Mouse (Mus musculus) CH12.LX (cell line): Measurements from ENCODE around the gene Dlgap1. TPM values are rescaled to one million over a fixed set of nuclear protein-coding genes. Genes with fewer than 3 reads are reported as not detected.

Source experiments
- DNase-seq: peaks from one replicate; pipeline ENCODE4 v3.0.0-alpha.2; 2013; ENCODE audit errors: extremely low read depth
- H3K27ac ChIP-seq: 2 replicates; pipeline ENCODE4 v1.5.1; 2012; ENCODE audit warnings: low read depth, mild to moderate bottlenecking, control low read depth, moderate library complexity; ENCODE audit not compliant: insufficient read depth
- H3K27me3 ChIP-seq: replicated peaks from 2 replicates; pipeline ENCODE3; 2012; ENCODE audit warnings: inconsistent platforms
- H3K36me3 ChIP-seq, 2 experiments: replicated peaks in 1 of 2; 2 replicates each; pipeline versions ENCODE3 to v1.6.1; 2012; ENCODE audit warnings: inconsistent platforms in 1 of 2, low read length in 1 of 2, mild to moderate bottlenecking in 1 of 2, mixed read lengths in 1 of 2, moderate library complexity in 1 of 2; ENCODE audit not compliant: control insufficient read depth in 1 of 2, insufficient read depth in 1 of 2
- H3K4me1 ChIP-seq, 2 experiments: 2 replicates each; pipeline ENCODE4 v1.6.1; 2012; ENCODE audit warnings: inconsistent platforms in 1 of 2, moderate library complexity in 1 of 2; ENCODE audit not compliant: insufficient read depth in 2 of 2, control insufficient read depth in 1 of 2
- H3K4me2 ChIP-seq: 2 replicates; pipeline ENCODE4 v1.6.1; 2012; ENCODE audit warnings: low read depth, mild to moderate bottlenecking, control low read depth; ENCODE audit not compliant: poor library complexity, insufficient read depth, severe bottlenecking
- H3K4me3 ChIP-seq, 3 experiments: fragments of 150-350 bp in 1 of 3; sonication (generic) in 1 of 3; replicated peaks in 1 of 3; 2 replicates each; pipeline versions ENCODE3 to v1.5.1; 2011 to 2012; ENCODE audit warnings: low read depth in 2 of 3, low read length in 2 of 3, mild to moderate bottlenecking in 2 of 3, moderate library complexity in 2 of 3, control low read depth in 1 of 3, improper control_type of control experiment in 1 of 3, inconsistent platforms in 1 of 3, mixed read lengths in 1 of 3; ENCODE audit not compliant: poor library complexity in 1 of 3
- H3K79me2 ChIP-seq: replicated peaks from 2 replicates; pipeline ENCODE4 v1.6.1; 2012; ENCODE audit warnings: mild to moderate bottlenecking, moderate library complexity; ENCODE audit not compliant: control insufficient read depth, poor library complexity, insufficient read depth, severe bottlenecking; ENCODE audit errors: extremely low read depth
- H3K9ac ChIP-seq: 2 replicates; pipeline ENCODE4 v1.6.1; 2012; ENCODE audit warnings: low read depth, mild to moderate bottlenecking, control low read depth, moderate library complexity; ENCODE audit not compliant: insufficient read depth
- H3K9me3 ChIP-seq: replicated peaks from 2 replicates; pipeline ENCODE3; 2012; ENCODE audit warnings: low read length, inconsistent platforms, mixed read lengths
- BHLHE40 ChIP-seq: IDR thresholded peaks from 2 replicates; pipeline ENCODE4 v1.6.1; 2011; ENCODE audit warnings: mild to moderate bottlenecking, low read depth, low read length, improper control_type of control experiment
- CHD1 ChIP-seq: IDR thresholded peaks from 2 replicates; pipeline ENCODE4 v1.6.1; 2012; ENCODE audit warnings: low read depth, low read length, improper control_type of control experiment, inconsistent platforms
- CHD2 ChIP-seq: IDR thresholded peaks from 2 replicates; pipeline ENCODE4 v1.6.1; 2011; ENCODE audit warnings: low read length, improper control_type of control experiment
- CTCF ChIP-seq, 2 experiments: IDR thresholded peaks in 1 of 2; conservative IDR thresholded peaks in 1 of 2; 2 replicates each; pipeline ENCODE4 v1.5.1; 2011 to 2012; ENCODE audit warnings: low read depth in 2 of 2, low read length in 2 of 2, improper control_type of control experiment in 1 of 2, inconsistent platforms in 1 of 2, mild to moderate bottlenecking in 1 of 2, moderate library complexity in 1 of 2
- ELF1 ChIP-seq: IDR thresholded peaks from 2 replicates; pipeline ENCODE4 v1.6.1; 2014; ENCODE audit warnings: low read depth, mild to moderate bottlenecking, inconsistent platforms, low read length, improper control_type of control experiment
- ETS1 ChIP-seq: conservative IDR thresholded peaks from 2 replicates; pipeline ENCODE4 v1.6.1; 2012; ENCODE audit warnings: low read depth, mild to moderate bottlenecking, inconsistent platforms, low read length, improper control_type of control experiment, moderate library complexity
- JUND ChIP-seq: conservative IDR thresholded peaks from 2 replicates; pipeline ENCODE4 v1.6.1; 2011; ENCODE audit warnings: low read depth, low read length, improper control_type of control experiment
- KAT2A ChIP-seq: IDR thresholded peaks from 2 replicates; pipeline ENCODE4 v1.6.1; 2012; ENCODE audit warnings: low read length, improper control_type of control experiment, inconsistent platforms; ENCODE audit not compliant: insufficient replicate concordance
- MAX ChIP-seq: IDR thresholded peaks from 2 replicates; pipeline ENCODE4 v1.6.1; 2011; ENCODE audit warnings: low read length, improper control_type of control experiment
- MAZ ChIP-seq: IDR thresholded peaks from 2 replicates; pipeline ENCODE4 v1.6.1; 2012; ENCODE audit warnings: low read depth, mild to moderate bottlenecking, inconsistent platforms, low read length, improper control_type of control experiment, moderate library complexity
- MXI1 ChIP-seq: IDR thresholded peaks from 2 replicates; pipeline ENCODE4 v1.6.1; 2011; ENCODE audit warnings: mild to moderate bottlenecking, low read depth, low read length, improper control_type of control experiment
- MYC ChIP-seq: IDR thresholded peaks from 2 replicates; pipeline ENCODE4 v1.6.1; 2011; ENCODE audit warnings: low read depth, mild to moderate bottlenecking, improper control_type of control experiment, low read length
- NRF1 ChIP-seq: IDR thresholded peaks from 2 replicates; pipeline ENCODE4 v1.6.1; 2014; ENCODE audit warnings: low read depth, mild to moderate bottlenecking, inconsistent platforms, low read length, improper control_type of control experiment, moderate library complexity
- POLR2A ChIP-seq: IDR thresholded peaks from 2 replicates; pipeline ENCODE4 v1.6.1; 2011; ENCODE audit warnings: low read depth, mild to moderate bottlenecking, improper control_type of control experiment, low read length
- RCOR1 ChIP-seq: conservative IDR thresholded peaks from 2 replicates; pipeline ENCODE4 v1.6.1; 2012; ENCODE audit warnings: low read depth, mild to moderate bottlenecking, inconsistent platforms, low read length, improper control_type of control experiment
- SIN3A ChIP-seq: IDR thresholded peaks from 2 replicates; pipeline ENCODE4 v1.6.1; 2012; ENCODE audit warnings: low read length, improper control_type of control experiment, inconsistent platforms
- SMC3 ChIP-seq: IDR thresholded peaks from 2 replicates; pipeline ENCODE4 v1.6.1; 2011; ENCODE audit warnings: low read depth, low read length, improper control_type of control experiment
- TCF12 ChIP-seq: IDR thresholded peaks from 2 replicates; pipeline ENCODE4 v1.6.1; 2014; ENCODE audit warnings: low read depth, mild to moderate bottlenecking, inconsistent platforms, low read length, improper control_type of control experiment
- USF2 ChIP-seq: conservative IDR thresholded peaks from 2 replicates; pipeline ENCODE4 v1.6.1; 2011; ENCODE audit warnings: low read depth, low read length, improper control_type of control experiment
- ZC3H11A ChIP-seq: IDR thresholded peaks from 2 replicates; pipeline ENCODE4 v1.6.1; 2012; ENCODE audit warnings: low read depth, mild to moderate bottlenecking, inconsistent platforms, low read length, improper control_type of control experiment
- ZKSCAN1 ChIP-seq: IDR thresholded peaks from 2 replicates; pipeline ENCODE4 v1.6.1; 2012; ENCODE audit warnings: low read depth, inconsistent platforms, low read length, improper control_type of control experiment, borderline replicate concordance
- ZNF384 ChIP-seq: IDR thresholded peaks from 2 replicates; pipeline ENCODE4 v1.6.1; 2012; ENCODE audit warnings: low read depth, low read length, improper control_type of control experiment, inconsistent platforms
- dilution Hi-C: fragments of 300-500 bp; cut with MboI; formaldehyde crosslinking; loops from 2 replicates; pipeline ENCODE4 v1.14.3; 2020; ENCODE audit warnings: low sequenced_read_pairs; ENCODE audit not compliant: extremely low pct_unique_long_range_greater_than_20kb, extremely low pct_ligation_motif_present
- in situ Hi-C: fragments of 300-500 bp; cut with MboI; formaldehyde crosslinking; loops from 3 replicates; pipeline ENCODE4 v1.14.3; 2019; ENCODE audit warnings: low sequenced_read_pairs, low pct_ligation_motif_present, low pct_unique_long_range_greater_than_20kb, mixed read lengths
- polyA plus RNA-seq: library from polyadenylated mRNA; unstranded; fragments of >175 nt; gene quantifications from 2 replicates; pipeline ENCODE4 v1.2.1, GENCODE M21; 2012; ENCODE audit warnings: low read depth; ENCODE audit not compliant: insufficient read length
- total RNA-seq, 2 experiments: library from RNA; depleted of rRNA; stranded (reverse); fragments of 300-350 nt in 1 of 2; fragments of >200 nt in 1 of 2; gene quantifications; 2 replicates each; pipeline ENCODE4 v1.2.3; 2012 to 2014

The Dlgap1 gene
- total and polyA plus RNA-seq, 3 experiments: 0.51 to 2.7 (median 1.2) TPM

GRCm38 (mm10) chr17:70321976-70322375 is 353.1 kb downstream of the Dlgap1 start:
- H3K4me2 ChIP-seq: no peak overlapping the region
- DNase-seq: no peak
- peaks cover 37% of the 10 kb centered on the region for H3K9me3 ChIP-seq
- H3K4me1 ChIP-seq: no peaks in the 10 kb centered on the region
- no peaks in the 10 kb centered on the region for H3K79me2 ChIP-seq
- H3K27me3 ChIP-seq: no peaks in the 10 kb centered on the region
- TF ChIP-seq CTCF (conservative IDR thresholded peaks at IDR 0.05 in 1 of 2, IDR thresholded peaks at IDR 0.05 in 1 of 2; ENCODE audit: low read depth in 2 of 2, low read length in 2 of 2): no peak
- TF ChIP-seq CHD2: no peak
- TF ChIP-seq MXI1: no peak
- no peak for TF ChIP-seq SMC3
- TF ChIP-seq RCOR1: no peak
- no peak for TF ChIP-seq USF2
- TF ChIP-seq MAX: no peak
- no peak for TF ChIP-seq MYC
- no peak for TF ChIP-seq JUND
- no peak for TF ChIP-seq ZKSCAN1
- no peak for TF ChIP-seq MAZ
- TF ChIP-seq BHLHE40: no peak
- no peak for TF ChIP-seq SIN3A
- TF ChIP-seq ETS1: no peak
- TF ChIP-seq ELF1: no peak
- TF ChIP-seq CHD1: no peak
- dilution Hi-C loops (no loop called here), in situ Hi-C loops (no loop called here)
- H3K27ac ChIP-seq: no peak overlapping the region
- H3K4me3 ChIP-seq: no peak overlapping the region
- no peak overlapping the region for H3K9ac ChIP-seq
- no peaks in the 10 kb centered on the region for H3K36me3 ChIP-seq

GRCm38 (mm10) chr17:70333440-70333839 is 364.6 kb downstream of the Dlgap1 start:
- TF ChIP-seq CTCF (conservative IDR thresholded peaks at IDR 0.05 in 1 of 2, IDR thresholded peaks at IDR 0.05 in 1 of 2; ENCODE audit: low read depth in 2 of 2, low read length in 2 of 2): no peak
- no peak for TF ChIP-seq CHD2
- TF ChIP-seq NRF1: no peak
- TF ChIP-seq MYC: no peak
- TF ChIP-seq ZC3H11A: no peak
- no peak for TF ChIP-seq TCF12
- TF ChIP-seq POLR2A: no peak
- TF ChIP-seq KAT2A: no peak
- TF ChIP-seq ZNF384: no peak
- TF ChIP-seq MAZ: no peak
- TF ChIP-seq CHD1: no peak
- TF ChIP-seq, all 38 proteins: peak for 0
- no peaks in the 10 kb centered on the region for H3K4me1 ChIP-seq
- dilution Hi-C loops: no loop called here

More at GRCm38 (mm10) chr17:70333440-70333839, 364.6 kb downstream of the Dlgap1 start:
- H3K9me3 ChIP-seq: peaks cover 38% of the 10 kb centered on the region
- no peak overlapping the region for H3K4me3 ChIP-seq
- no peak overlapping the region for H3K4me2 ChIP-seq
- H3K79me2 ChIP-seq: no peaks in the 10 kb centered on the region
- no peak for DNase-seq
- no peak overlapping the region for H3K9ac ChIP-seq
- no peaks in the 10 kb centered on the region for H3K36me3 ChIP-seq
- H3K27me3 ChIP-seq: no peaks in the 10 kb centered on the region
- H3K27ac ChIP-seq: no peak overlapping the region
- in situ Hi-C loops: no loop called here
